Mouse (Mus musculus) heart, postnatal 0 days (tissue): ENCODE measurements around the gene Wdpcp.

Experiments
- CTCF ChIP-seq: IDR thresholded peaks from 2 replicates; pipeline ENCODE4 v1.5.1; 2016; ENCODE audit warnings: antibody characterized with exemption, control low read depth, low read depth
- EP300 ChIP-seq: IDR thresholded peaks from 2 replicates; pipeline ENCODE4 v1.6.1; 2016; ENCODE audit warnings: antibody characterized with exemption, low read depth

GRCm38 (mm10) chr11:21870863-21871262, 298.8 kb downstream of the Wdpcp start:
- TF ChIP-seq CTCF = no peak
- no peak for TF ChIP-seq EP300
